Comparison of ENCODE assay signal across 25 mouse cellular contexts in genomic region chr11:95760521-95760920, GRCm38 (mm10).
"Had no signal": no experiment of that assay in that cellular context is flagged by ENCODE, and none has a peak within 500 bp of the region (broad histone marks: within the 10 kb centered on the region; RNA-seq: fewer than 3 reads in every experiment).

No protein-coding gene starts in this region.

- H3K27me3 ChIP-seq: heart, embryonic 12.5 days; hindbrain, embryonic 13.5 days; hindbrain, embryonic 15.5 days; kidney, embryonic 15.5 days; limb, embryonic 12.5 days; liver, embryonic 13.5 days had no signal

- H3K9ac ChIP-seq: heart, embryonic 12.5 days; hindbrain, embryonic 13.5 days; hindbrain, embryonic 15.5 days; kidney, embryonic 15.5 days; limb, embryonic 12.5 days; liver, embryonic 13.5 days had no signal

- H3K9me3 ChIP-seq: heart, embryonic 10.5 days; heart, embryonic 12.5 days; hindbrain, embryonic 13.5 days; hindbrain, embryonic 15.5 days; kidney, embryonic 15.5 days; limb, embryonic 10.5 days; limb, embryonic 12.5 days; liver, embryonic 13.5 days had no signal

- H3K4me3 ChIP-seq: gastrocnemius, adult 2 months; heart, embryonic 10.5 days; heart, embryonic 12.5 days; hindbrain, embryonic 13.5 days; hindbrain, embryonic 15.5 days; kidney, embryonic 15.5 days; layer of hippocampus, adult 2 months; left cerebral cortex, adult 2 months; limb, embryonic 10.5 days; limb, embryonic 12.5 days; liver, embryonic 13.5 days had no signal

- H3K4me2 ChIP-seq: heart, embryonic 12.5 days; hindbrain, embryonic 13.5 days; hindbrain, embryonic 15.5 days; kidney, embryonic 15.5 days; limb, embryonic 12.5 days; liver, embryonic 11.5 days; liver, embryonic 13.5 days had no signal

- H3K27ac ChIP-seq: gastrocnemius, adult 2 months; heart, embryonic 10.5 days; hindbrain, embryonic 13.5 days; hindbrain, embryonic 15.5 days; hindbrain, postnatal 0 days; kidney, embryonic 15.5 days; kidney, postnatal 0 days; layer of hippocampus, adult 2 months; left cerebral cortex, adult 2 months; limb, embryonic 10.5 days; limb, embryonic 12.5 days; liver, embryonic 13.5 days had no signal

- DNase-seq: gastrocnemius, adult 2 months; gastrocnemius, postnatal 10 days; gastrocnemius, postnatal 25 days; heart, adult 18-20 months; heart, postnatal 10 days; kidney, adult 11 months; kidney, adult 2 months; kidney, adult 9 months; kidney, postnatal 14 days; kidney, postnatal 4 days; liver; liver, embryonic 13.5 days had no signal

- H3K4me1 ChIP-seq: heart, embryonic 10.5 days; heart, embryonic 12.5 days; hindbrain, embryonic 13.5 days; hindbrain, embryonic 15.5 days; limb, embryonic 10.5 days; liver, embryonic 13.5 days had no signal

- ATAC-seq: hindbrain, postnatal 0 days; intestine, embryonic 16.5 days had no signal
